ENCODE assay signal across 12 mouse cellular contexts in genomic region chr5:19482981-19483380, GRCm38 (mm10).
DNase-seq lines count a peak whose midpoint lies in the region; ATAC-seq and TF ChIP-seq lines count a peak whose summit lies in the region.
"Had no signal": no experiment of that assay in that cellular context is flagged by ENCODE, and none has a peak within 500 bp of the region (broad histone marks: within the 10 kb centered on the region; RNA-seq: fewer than 3 reads in every experiment).

No protein-coding gene starts in this region.

- no peak for ATAC-seq in heart, embryonic 11.5 days (replicated peaks; ENCODE audit: insufficient number of reproducible peaks, low FRiP score, low TSS enrichment)
- ATAC-seq in erythroblast, adult 5-6 weeks (replicated peaks; ENCODE audit: low FRiP score, poor library complexity, severe bottlenecking) = no peak
- ATAC-seq: CD4-positive, CD25-positive, alpha-beta regulatory T cell, adult 4 months had no signal

- no peak overlapping the region for H3K27ac ChIP-seq in heart, adult 2 months
- H3K27ac ChIP-seq in heart, embryonic 11.5 days (ENCODE audit: low read depth, low read length) = no peak overlapping the region
- H3K27ac ChIP-seq in cerebellum, adult 2 months (ENCODE audit: insufficient read depth, low read length) = no peak overlapping the region
- H3K27ac ChIP-seq: forebrain, embryonic 12.5 days; limb, embryonic 15.5 days had no signal

- intact Hi-C loops in heart, adult 2 months (cut with DNase I) = no loop called here

- WGBS in heart, adult 2 months = 64% methylated on average over 3 of the region's 3 CpGs
- WGBS in heart, embryonic 11.5 days (ENCODE audit: insufficient replicate concordance) = 80% methylated on average over 3 of the region's 3 CpGs
- WGBS in cerebellum, adult 2 months = 58% methylated on average over 3 of the region's 3 CpGs

- H3K36me3 ChIP-seq in heart, adult 2 months (ENCODE audit: control insufficient read depth, insufficient read depth, low read length) = no peaks in the 10 kb centered on the region
- H3K36me3 ChIP-seq in heart, embryonic 11.5 days (ENCODE audit: control insufficient read depth, insufficient read depth, low read length) = no peaks in the 10 kb centered on the region
- H3K36me3 ChIP-seq: forebrain, embryonic 12.5 days; limb, embryonic 15.5 days had no signal

- H3K27me3 ChIP-seq in heart, adult 2 months (ENCODE audit: control insufficient read depth, insufficient read depth, low read length) = no peaks in the 10 kb centered on the region
- no peaks in the 10 kb centered on the region for H3K27me3 ChIP-seq in heart, embryonic 11.5 days (ENCODE audit: control insufficient read depth, insufficient read depth, low read length)
- H3K27me3 ChIP-seq in cerebellum, adult 2 months (ENCODE audit: control insufficient read depth, insufficient read depth, low read length) = no peaks in the 10 kb centered on the region
- H3K27me3 ChIP-seq: forebrain, embryonic 12.5 days; limb, embryonic 15.5 days; megakaryocyte, embryonic 14.5 days had no signal

- H3K79me2 ChIP-seq in heart, adult 2 months (replicated peaks; ENCODE audit: control insufficient read depth, insufficient read depth, low read length) = no peaks in the 10 kb centered on the region

- no peak overlapping the region for H3K9ac ChIP-seq in heart, adult 2 months (ENCODE audit: low read depth, low read length)
- no peak overlapping the region for H3K9ac ChIP-seq in heart, embryonic 11.5 days (ENCODE audit: low read depth, low read length)
- H3K9ac ChIP-seq: forebrain, embryonic 12.5 days; limb, embryonic 15.5 days had no signal

- H3K4me3 ChIP-seq in heart, adult 2 months = no peak overlapping the region
- H3K4me3 ChIP-seq in heart, embryonic 11.5 days (ENCODE audit: low read depth, low read length) = no peak overlapping the region
- H3K4me3 ChIP-seq in cerebellum, adult 2 months (replicated peaks; ENCODE audit: insufficient read depth, low read depth, low read length) = no peak overlapping the region
- H3K4me3 ChIP-seq: forebrain, embryonic 12.5 days; limb, embryonic 15.5 days; megakaryocyte, embryonic 14.5 days had no signal

- TF ChIP-seq CTCF in heart, adult 2 months (IDR thresholded peaks at IDR 0.05) = 0 out of 2 replicates have a peak, but pooled peaks have one; percentile 4
- no peak; the same call in 1 of the 2 replicates for TF ChIP-seq CTCF in cerebellum, adult 2 months (IDR thresholded peaks at IDR 0.05; ENCODE audit: borderline replicate concordance, insufficient read depth, low read depth, low read length)

- no peak for TF ChIP-seq EP300 in heart, adult 2 months (IDR thresholded peaks at IDR 0.05; ENCODE audit: insufficient read depth, low read depth, low read length)

- H3K4me1 ChIP-seq in heart, adult 2 months (ENCODE audit: control insufficient read depth, insufficient read depth, low read length) = peaks cover 2% of the 10 kb centered on the region; the same call in 1 of the 2 replicates
- H3K4me1 ChIP-seq in heart, embryonic 11.5 days (ENCODE audit: control insufficient read depth, insufficient read depth, low read length) = no peaks in the 10 kb centered on the region
- peaks cover 4% of the 10 kb centered on the region for H3K4me1 ChIP-seq in cerebellum, adult 2 months (ENCODE audit: control insufficient read depth, insufficient read depth, low read length)
- H3K4me1 ChIP-seq: limb, embryonic 15.5 days; megakaryocyte, embryonic 14.5 days had no signal

- TF ChIP-seq POLR2A in heart, adult 2 months (IDR thresholded peaks at IDR 0.05; ENCODE audit: insufficient read depth, low read depth, low read length) = no peak
- TF ChIP-seq POLR2A in cerebellum, adult 2 months (IDR thresholded peaks at IDR 0.05; ENCODE audit: borderline replicate concordance, insufficient read depth, low read length) = no peak

- DNase-seq in heart, adult 2 months = peak; percentile 67 to 69
- DNase-seq in retina, adult 2 months (ENCODE audit: low read depth, low spot score) = peak; percentile 8
- no peak for DNase-seq in retina, embryonic 14.5 days (ENCODE audit: low spot score)
- DNase-seq in cerebellum, adult 2 months = peak; percentile 82
- DNase-seq in right cerebral cortex, postnatal 4 days = peak; percentile 47
- no peak for DNase-seq in testis, postnatal 10 days (ENCODE audit: low spot score)

- no peaks in the 10 kb centered on the region for H3K9me3 ChIP-seq in heart, embryonic 11.5 days (replicated peaks; ENCODE audit: control insufficient read depth, low read length)
- H3K9me3 ChIP-seq: forebrain, embryonic 12.5 days; limb, embryonic 15.5 days had no signal

- no peak overlapping the region for H3K4me2 ChIP-seq in heart, embryonic 11.5 days
- H3K4me2 ChIP-seq: forebrain, embryonic 12.5 days; limb, embryonic 15.5 days had no signal

Comparison
In these comparisons a context has a peak if more than half of its experiments do, and no peak if none do; other contexts are left out.
1. DNase-seq: peak in heart, adult 2 months (2 of 2), retina, adult 2 months (single experiment), cerebellum, adult 2 months (2 of 2) and right cerebral cortex, postnatal 4 days (single experiment); none in retina, embryonic 14.5 days (single experiment) and testis, postnatal 10 days (single experiment).